In genomic region chr4:155178274-155178673, GRCm38 (mm10) we compare ENCODE assay signal across 7 mouse cellular contexts. TPM values are rescaled to one million over a fixed set of nuclear protein-coding genes. Genes with fewer than 3 reads are reported as not detected.
DNase-seq lines count a peak whose midpoint lies in the region; ATAC-seq and TF ChIP-seq lines count a peak whose summit lies in the region.

No protein-coding gene starts in this region.

- peaks cover 65% of the 10 kb centered on the region for H3K79me2 ChIP-seq in liver, adult 2 months (ENCODE audit: control insufficient read depth, insufficient read depth, low read length)

- no peak for TF ChIP-seq CTCF in brain, embryonic 14.5 days (IDR thresholded peaks at IDR 0.05; ENCODE audit: borderline replicate concordance, extremely low read depth, insufficient read depth, insufficient read length)
- no peak for TF ChIP-seq CTCF in liver, adult 2 months (IDR thresholded peaks at IDR 0.05; ENCODE audit: low read depth, low read length)
- TF ChIP-seq CTCF in testis, adult 2 months (IDR thresholded peaks at IDR 0.05; ENCODE audit: control insufficient read depth, insufficient read depth, insufficient replicate concordance, low read depth, low read length) = no peak

- no peaks in the 10 kb centered on the region for H3K9me3 ChIP-seq in ES-E14 (ENCODE audit: control insufficient read depth, insufficient read depth, low read depth, low read length)
- H3K9me3 ChIP-seq in midbrain, embryonic 15.5 days = no peaks in the 10 kb centered on the region

- peak overlapping the region; percentile 57 for H3K27ac ChIP-seq in ES-E14 (ENCODE audit: insufficient read depth, low read depth, low read length, poor library complexity, severe bottlenecking)
- peak overlapping the region; percentile 12; the same call in 1 of the 2 replicates for H3K27ac ChIP-seq in liver, adult 2 months (replicated peaks; ENCODE audit: insufficient read depth, low read depth, low read length)
- peak overlapping the region; percentile 58 for H3K27ac ChIP-seq in midbrain, embryonic 15.5 days
- H3K27ac ChIP-seq in testis, adult 2 months (ENCODE audit: control insufficient read depth, insufficient read depth, low read depth, low read length) = peak overlapping the region; percentile 70

- peak; percentile 92 for ATAC-seq in inflammation-experienced regulatory T-cells, adult 6 months
- ATAC-seq in midbrain, embryonic 15.5 days (replicated peaks) = peak; percentile 38; the same call in 1 of the 2 replicates

- no peak for TF ChIP-seq POLR2A in brain, embryonic 14.5 days (IDR thresholded peaks at IDR 0.05; ENCODE audit: borderline replicate concordance, extremely low read depth, insufficient read depth, insufficient read length, poor library complexity, severe bottlenecking)
- no peak for TF ChIP-seq POLR2A in liver, adult 2 months (IDR thresholded peaks at IDR 0.05; ENCODE audit: extremely low read depth, insufficient read depth, low read length)
- TF ChIP-seq POLR2A in testis, adult 2 months (IDR thresholded peaks at IDR 0.05; ENCODE audit: control insufficient read depth, low read depth, low read length) = no peak

- WGBS in liver, adult 2 months = 12% methylated on average over 6 of the region's 6 CpGs
- 4% methylated on average over 6 of the region's 6 CpGs for WGBS in midbrain, embryonic 15.5 days

- peaks cover 26 to 52% of the 10 kb centered on the region in 2 experiments for H3K4me1 ChIP-seq in ES-E14 (ENCODE audit: control insufficient read depth in 2 of 2, insufficient read depth in 2 of 2, low read length in 2 of 2, poor library complexity in 1 of 2)
- H3K4me1 ChIP-seq in liver, adult 2 months (ENCODE audit: control insufficient read depth, insufficient read depth, low read length) = peaks cover 26% of the 10 kb centered on the region
- H3K4me1 ChIP-seq in midbrain, embryonic 15.5 days = peaks cover 51% of the 10 kb centered on the region
- peaks cover 15% of the 10 kb centered on the region for H3K4me1 ChIP-seq in testis, adult 2 months (ENCODE audit: control insufficient read depth, insufficient read depth, low read length)

- H3K27me3 ChIP-seq in liver, adult 2 months (ENCODE audit: control insufficient read depth, insufficient read depth, low read length) = no peaks in the 10 kb centered on the region
- no peaks in the 10 kb centered on the region for H3K27me3 ChIP-seq in midbrain, embryonic 15.5 days (replicated peaks)
- no peaks in the 10 kb centered on the region for H3K27me3 ChIP-seq in testis, adult 2 months (ENCODE audit: control insufficient read depth, insufficient read depth, low read length)

- in situ Hi-C loops in ES-E14 (cut with MboI; ENCODE audit: low sequenced_read_pairs in 2 of 2, unreplicated experiment in 2 of 2) = no loop called here

- DNase-seq in ES-E14 (ENCODE audit: low read depth, low spot score) = peak; percentile 50
- DNase-seq in brain, embryonic 14.5 days (ENCODE audit: low read depth) = peak; percentile 88
- peak; percentile 75 for DNase-seq in gastrocnemius, postnatal 25 days
- DNase-seq in liver, adult 2 months (ENCODE audit: extremely low read depth, low read depth, low spot score) = peak; percentile 37

- peak overlapping the region; percentile 12; the same call in 1 of the 2 replicates for H3K4me2 ChIP-seq in midbrain, embryonic 15.5 days

- H3K36me3 ChIP-seq in ES-E14 (ENCODE audit: control insufficient read depth, insufficient read depth, low read length, poor library complexity, severe bottlenecking) = peaks cover 3% of the 10 kb centered on the region; the same call in 1 of the 2 replicates
- no peaks in the 10 kb centered on the region for H3K36me3 ChIP-seq in liver, adult 2 months (ENCODE audit: control insufficient read depth, insufficient read depth, low read length)
- H3K36me3 ChIP-seq in midbrain, embryonic 15.5 days (replicated peaks) = no peaks in the 10 kb centered on the region
- no peaks in the 10 kb centered on the region for H3K36me3 ChIP-seq in testis, adult 2 months (ENCODE audit: control insufficient read depth, insufficient read depth, low read length)

- no peak overlapping the region for H3K4me3 ChIP-seq in ES-E14 (ENCODE audit: insufficient read depth in 1 of 2, low read depth in 1 of 2, low read length in 2 of 2, poor library complexity in 1 of 2, severe bottlenecking in 1 of 2)
- H3K4me3 ChIP-seq in liver, adult 2 months (ENCODE audit: insufficient read depth, low read depth, low read length) = no peak overlapping the region
- H3K4me3 ChIP-seq in midbrain, embryonic 15.5 days = no peak overlapping the region
- no peak overlapping the region for H3K4me3 ChIP-seq in testis, adult 2 months (ENCODE audit: control insufficient read depth, low read depth, low read length)

- no peak overlapping the region; the same call in 1 of the 2 replicates for H3K9ac ChIP-seq in ES-E14 (ENCODE audit: insufficient read depth, low read depth, low read length, poor library complexity, severe bottlenecking)
- no peak overlapping the region for H3K9ac ChIP-seq in liver, adult 2 months (ENCODE audit: low read depth, low read length)
- H3K9ac ChIP-seq in midbrain, embryonic 15.5 days = no peak overlapping the region

TF ChIP-seq in ES-E14, 5 proteins besides CTCF, POLR2A, EP300 and RAD21:
- TF ChIP-seq MAFK (IDR thresholded peaks at IDR 0.05; ENCODE audit: insufficient read depth, low read depth, low read length) (no peak), ZC3H11A (IDR thresholded peaks at IDR 0.05; ENCODE audit: borderline replicate concordance, low read depth, low read length) (no peak), CHD2 (IDR thresholded peaks at IDR 0.05; ENCODE audit: low read depth, low read length) (0 out of 2 replicates have a peak, but pooled peaks have one; percentile 29), HCFC1 (IDR thresholded peaks at IDR 0.05; ENCODE audit: borderline replicate concordance, insufficient read depth, low read length) (peak; percentile 40; the same call in 1 of the 2 replicates), ZNF384 (IDR thresholded peaks at IDR 0.05; ENCODE audit: low read depth, low read length) (peak; percentile 24; the same call in 1 of the 2 replicates)

RNA-seq across cellular contexts. Expression of gene Ski, which starts 44.1 kb away (rescaled TPM):
- 30.2 and 38.0 TPM in 2 replicates for total RNA-seq in ES-E14 (2012; rRNA removed)
- 38.6 and 55.2 TPM in 2 replicates for polyA plus RNA-seq in brain, embryonic 14.5 days (2012; rRNA removed)
- 10 to 100 TPM; 31.3 to 34.7 TPM for total RNA-seq in gastrocnemius, postnatal 25 days (2021)
- polyA plus RNA-seq in inflammation-experienced regulatory T-cells, adult 6 months (2017; shearing (Covaris generic)) = 10 to 100 TPM; 10.7 to 26.8 (median 26.8) TPM
- 4.2 and 7.5 TPM in 2 replicates for total RNA-seq in liver, adult 2 months (2014; rRNA removed)
- 19.3 and 19.5 TPM in 2 replicates for polyA plus RNA-seq in liver, adult 2 months (2012; rRNA removed)
- 10.1 and 10.8 TPM in 2 replicates for polyA plus RNA-seq in midbrain, embryonic 15.5 days (2015; fragmentation: Nextera tagmentation; extraction: Ambion mirVana)
- polyA plus RNA-seq in testis, adult 2 months (2012; rRNA removed) = 5.0 and 6.4 TPM in 2 replicates

Comparison
In these comparisons a context has a peak if more than half of its experiments do, and no peak if none do; other contexts are left out.
1. DNase-seq: peak in every context shown above with its lines; median percentile 88 in brain, embryonic 14.5 days; 75 in gastrocnemius, postnatal 25 days; 50 in ES-E14; 37 in liver, adult 2 months.
2. H3K27ac ChIP-seq: peak in every context shown above with its lines; median percentile 70 in testis, adult 2 months; 58 in midbrain, embryonic 15.5 days; 57 in ES-E14; 12 in liver, adult 2 months.